ENCODE assay signal across 8 mouse cellular contexts in genomic region chr12:28974571-28975041, GRCm38 (mm10).
DNase-seq lines count a peak whose midpoint lies in the region; ATAC-seq and TF ChIP-seq lines count a peak whose summit lies in the region.

No protein-coding gene starts in this region.

- intact Hi-C loops in left cerebral cortex, postnatal 4 days (cut with DNase I): loop anchor here (10.0 kb wide), 1 partner anchor 280 kb away; no protein-coding TSS in a partner anchor

- no peak for ATAC-seq in lung, embryonic 14.5 days (ENCODE audit: insufficient read depth)
- ATAC-seq in hindbrain, embryonic 11.5 days (ENCODE audit: low FRiP score): peak; percentile 49; the same call in 1 of the 2 replicates

- H3K4me1 ChIP-seq in lung, embryonic 14.5 days (ENCODE audit: insufficient read depth): no peaks in the 10 kb centered on the region
- H3K4me1 ChIP-seq in hindbrain, embryonic 11.5 days (replicated peaks; ENCODE audit: control insufficient read depth, insufficient read depth, low read length): no peaks in the 10 kb centered on the region

- no peak overlapping the region for H3K9ac ChIP-seq in lung, embryonic 14.5 days
- no peak overlapping the region for H3K9ac ChIP-seq in hindbrain, embryonic 11.5 days (ENCODE audit: low read depth, low read length)

- no peaks in the 10 kb centered on the region for H3K36me3 ChIP-seq in lung, embryonic 14.5 days (ENCODE audit: insufficient read depth)
- no peaks in the 10 kb centered on the region for H3K36me3 ChIP-seq in hindbrain, embryonic 11.5 days (ENCODE audit: control insufficient read depth, insufficient read depth, low read length)

- H3K27ac ChIP-seq in lung, embryonic 14.5 days (ENCODE audit: low read depth): no peak overlapping the region
- no peak overlapping the region for H3K27ac ChIP-seq in hindbrain, embryonic 11.5 days (ENCODE audit: low read depth, low read length)

- 54% methylated on average over 6 of the region's 6 CpGs for WGBS in lung, embryonic 14.5 days
- WGBS in hindbrain, embryonic 11.5 days: 25% methylated on average over 6 of the region's 6 CpGs

- no peak for DNase-seq in lung, embryonic 14.5 days
- DNase-seq in lung, postnatal 10 days: no peak
- peak; percentile 94 for DNase-seq in brain, adult 2 months (ENCODE audit: low read depth, low spot score)
- DNase-seq in hindbrain, embryonic 11.5 days (ENCODE audit: low spot score): peak; percentile 46
- peak; percentile 55 for DNase-seq in left cerebral cortex, postnatal 4 days
- peak; percentile 94 for DNase-seq in telencephalon, adult 2 months (ENCODE audit: low read depth, low spot score)
- DNase-seq in spleen, postnatal 36 days (ENCODE audit: low spot score in 2 of 2): no peak
- no peak for DNase-seq in urinary bladder, adult 18-20 months (ENCODE audit: low spot score in 2 of 2)

- H3K4me2 ChIP-seq in lung, embryonic 14.5 days: no peak overlapping the region
- no peak overlapping the region for H3K4me2 ChIP-seq in hindbrain, embryonic 11.5 days (replicated peaks; ENCODE audit: low read depth, low read length)

- no peak overlapping the region for H3K4me3 ChIP-seq in lung, embryonic 14.5 days (ENCODE audit: low read depth, low read length)
- H3K4me3 ChIP-seq in hindbrain, embryonic 11.5 days (ENCODE audit: low read depth, low read length): no peak overlapping the region

- no peaks in the 10 kb centered on the region for H3K9me3 ChIP-seq in lung, embryonic 14.5 days (ENCODE audit: low read depth, low read length)
- H3K9me3 ChIP-seq in hindbrain, embryonic 11.5 days (ENCODE audit: control insufficient read depth, low read length): no peaks in the 10 kb centered on the region

- peak; percentile 45 for TF ChIP-seq CTCF in lung, embryonic 14.5 days (IDR thresholded peaks at IDR 0.05; ENCODE audit: low read depth)

- no peaks in the 10 kb centered on the region for H3K27me3 ChIP-seq in lung, embryonic 14.5 days (ENCODE audit: insufficient read depth, low read length)
- H3K27me3 ChIP-seq in hindbrain, embryonic 11.5 days (ENCODE audit: control insufficient read depth, insufficient read depth, low read length): no peaks in the 10 kb centered on the region

Comparison
In these comparisons a context has a peak if more than half of its experiments do, and no peak if none do; other contexts are left out.
1. DNase-seq: peak in brain, adult 2 months (single experiment), hindbrain, embryonic 11.5 days (single experiment), left cerebral cortex, postnatal 4 days (single experiment) and telencephalon, adult 2 months (single experiment); none in lung, embryonic 14.5 days (single experiment), lung, postnatal 10 days (single experiment), spleen, postnatal 36 days (0 of 2) and urinary bladder, adult 18-20 months (0 of 2).